Mouse (Mus musculus): Measurements from ENCODE around the gene Acsbg2.

GRCm38 (mm10) chr17:56871767-56872166, 2.5 kb downstream of the Acsbg2 start:
- TF ChIP-seq GATA1 (IDR thresholded peaks at IDR 0.05; ENCODE audit: low read length), result no peak
- no peak for TF ChIP-seq TAL1 (IDR thresholded peaks at IDR 0.05; ENCODE audit: low read length)
